Comparison of ENCODE assay signal across 23 mouse cellular contexts in the genomic region with DNA sequence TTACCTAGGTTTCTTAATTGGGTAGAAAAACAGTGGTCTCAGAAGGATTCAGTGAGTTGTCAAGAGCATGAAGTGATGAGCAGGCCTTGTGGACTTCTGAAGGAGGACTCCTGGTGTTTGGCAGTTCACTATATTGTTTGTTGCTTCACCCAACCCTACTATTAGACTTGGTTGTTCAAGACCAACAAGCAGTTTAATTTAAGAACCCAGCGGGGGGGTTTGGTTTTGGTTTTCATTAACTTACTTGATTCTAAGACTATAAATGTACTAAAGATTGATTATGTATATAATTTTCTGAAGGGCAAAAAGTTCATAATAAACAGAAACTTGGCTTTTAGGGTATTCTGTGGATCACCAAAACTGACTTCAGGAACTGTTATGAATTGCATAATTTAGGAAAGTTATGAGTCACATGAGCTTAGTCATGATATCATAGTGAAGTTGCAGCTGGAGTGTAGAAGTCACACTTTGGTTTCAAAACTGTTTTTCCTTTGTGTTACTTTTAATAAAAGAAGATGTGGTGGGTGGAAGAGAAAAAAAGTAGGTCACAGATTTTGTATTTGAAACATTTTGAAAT. TPM values are rescaled to one million over a fixed set of nuclear protein-coding genes. Genes with fewer than 3 reads are reported as not detected.
DNase-seq lines count a peak whose midpoint lies in the region; ATAC-seq and TF ChIP-seq lines count a peak whose summit lies in the region.
"Had no signal": no experiment of that assay in that cellular context is flagged by ENCODE, and none has a peak within 500 bp of the region (broad histone marks: within the 10 kb centered on the region; RNA-seq: fewer than 3 reads in every experiment).

No protein-coding gene starts in this region.

- H3K9ac ChIP-seq in liver, adult 2 months (ENCODE audit: low read depth, low read length) = no peak overlapping the region
- H3K9ac ChIP-seq in liver, postnatal 0 days (replicated peaks) = no peak overlapping the region
- no peak overlapping the region for H3K9ac ChIP-seq in forebrain, postnatal 0 days
- H3K9ac ChIP-seq: embryonic facial prominence, embryonic 15.5 days; forebrain, embryonic 12.5 days; heart, embryonic 13.5 days; liver, embryonic 13.5 days; midbrain, embryonic 13.5 days had no signal

- no peak for TF ChIP-seq POLR2A in liver, adult 2 months (IDR thresholded peaks at IDR 0.05; ENCODE audit: extremely low read depth, insufficient read depth, low read length)
- TF ChIP-seq POLR2A in bone marrow macrophage, adult 2 months (IDR thresholded peaks at IDR 0.05; ENCODE audit: borderline replicate concordance, low read depth, low read length) = no peak

- H3K79me2 ChIP-seq in liver, adult 2 months (ENCODE audit: control insufficient read depth, insufficient read depth, low read length) = peaks cover 14% of the 10 kb centered on the region
- peaks cover 85% of the 10 kb centered on the region for H3K79me2 ChIP-seq in macrophage (ENCODE audit: inconsistent target)

- no peaks in the 10 kb centered on the region for H3K9me3 ChIP-seq in liver, postnatal 0 days (ENCODE audit: low read length)
- no peaks in the 10 kb centered on the region for H3K9me3 ChIP-seq in forebrain, postnatal 0 days (ENCODE audit: low read length)
- H3K9me3 ChIP-seq: embryonic facial prominence, embryonic 15.5 days; forebrain, embryonic 12.5 days; heart, embryonic 13.5 days; liver, embryonic 13.5 days; midbrain, embryonic 13.5 days had no signal

- no peak for TF ChIP-seq EP300 in liver, postnatal 0 days (IDR thresholded peaks at IDR 0.05; ENCODE audit: low read depth)

- peaks cover 3% of the 10 kb centered on the region; the same call in 1 of the 2 replicates for H3K4me1 ChIP-seq in liver, adult 2 months (ENCODE audit: control insufficient read depth, insufficient read depth, low read length)
- peaks cover 15% of the 10 kb centered on the region for H3K4me1 ChIP-seq in liver, postnatal 0 days (ENCODE audit: insufficient read depth)
- H3K4me1 ChIP-seq in bone marrow macrophage, adult 2 months (ENCODE audit: control insufficient read depth, insufficient read depth, low read length) = peaks cover 39% of the 10 kb centered on the region
- H3K4me1 ChIP-seq in forebrain, postnatal 0 days (ENCODE audit: insufficient read depth) = peaks cover 4% of the 10 kb centered on the region; the same call in 1 of the 2 replicates

- no peak for ATAC-seq in liver, postnatal 0 days
- ATAC-seq in forebrain, postnatal 0 days = no peak
- ATAC-seq: CD4-positive, CD25-positive, alpha-beta regulatory T cell, adult 4 months; midbrain, embryonic 13.5 days had no signal

- WGBS in liver, adult 2 months = 86% methylated on average over 1 of the region's 1 CpGs
- 83% methylated on average over 1 of the region's 1 CpGs for WGBS in liver, postnatal 0 days (ENCODE audit: insufficient replicate concordance)
- 70% methylated on average over 1 of the region's 1 CpGs for WGBS in macrophage (ENCODE audit: missing documents)
- 95% methylated on average over 1 of the region's 1 CpGs for WGBS in forebrain, postnatal 0 days

- H3K4me2 ChIP-seq in liver, postnatal 0 days (ENCODE audit: low read depth, low read length) = no peak overlapping the region
- H3K4me2 ChIP-seq in forebrain, postnatal 0 days (ENCODE audit: low read depth) = no peak overlapping the region
- H3K4me2 ChIP-seq: embryonic facial prominence, embryonic 15.5 days; forebrain, embryonic 12.5 days; heart, embryonic 13.5 days; liver, embryonic 13.5 days; midbrain, embryonic 13.5 days had no signal

- H3K27ac ChIP-seq in liver, adult 2 months (replicated peaks; ENCODE audit: insufficient read depth, low read depth, low read length) = no peak overlapping the region; the same call in 1 of the 2 replicates
- H3K27ac ChIP-seq in liver, postnatal 0 days (ENCODE audit: low read depth) = no peak overlapping the region
- H3K27ac ChIP-seq in bone marrow macrophage, adult 2 months (ENCODE audit: insufficient read depth, low read depth, low read length) = peak overlapping the region; percentile 96
- peak overlapping the region; percentile 86 for H3K27ac ChIP-seq in macrophage
- no peak overlapping the region for H3K27ac ChIP-seq in forebrain, postnatal 0 days (ENCODE audit: low read depth, low read length)
- H3K27ac ChIP-seq: embryonic facial prominence, embryonic 15.5 days; forebrain, embryonic 12.5 days; heart, embryonic 13.5 days; kidney, postnatal 0 days; left cerebral cortex, adult 2 months; liver, embryonic 13.5 days; midbrain, embryonic 13.5 days had no signal

- no peaks in the 10 kb centered on the region for H3K27me3 ChIP-seq in liver, adult 2 months (ENCODE audit: control insufficient read depth, insufficient read depth, low read length)
- no peaks in the 10 kb centered on the region for H3K27me3 ChIP-seq in liver, postnatal 0 days (ENCODE audit: insufficient read depth, low read length)
- H3K27me3 ChIP-seq in forebrain, postnatal 0 days (ENCODE audit: insufficient read depth, low read length) = no peaks in the 10 kb centered on the region
- H3K27me3 ChIP-seq: embryonic facial prominence, embryonic 15.5 days; forebrain, embryonic 12.5 days; heart, embryonic 13.5 days; liver, embryonic 13.5 days; midbrain, embryonic 13.5 days had no signal

- H3K36me3 ChIP-seq in liver, adult 2 months (ENCODE audit: control insufficient read depth, insufficient read depth, low read length) = no peaks in the 10 kb centered on the region
- H3K36me3 ChIP-seq in liver, postnatal 0 days (replicated peaks; ENCODE audit: insufficient read depth, low read length) = no peaks in the 10 kb centered on the region
- no peaks in the 10 kb centered on the region for H3K36me3 ChIP-seq in macrophage (ENCODE audit: inconsistent target)
- no peaks in the 10 kb centered on the region for H3K36me3 ChIP-seq in forebrain, postnatal 0 days (ENCODE audit: insufficient read depth)
- H3K36me3 ChIP-seq: embryonic facial prominence, embryonic 15.5 days; forebrain, embryonic 12.5 days; heart, embryonic 13.5 days; liver, embryonic 13.5 days; midbrain, embryonic 13.5 days had no signal

- TF ChIP-seq CTCF in liver, adult 2 months (IDR thresholded peaks at IDR 0.05; ENCODE audit: low read depth, low read length) = no peak
- TF ChIP-seq CTCF in liver, postnatal 0 days (IDR thresholded peaks at IDR 0.05; ENCODE audit: low read depth) = no peak
- no peak for TF ChIP-seq CTCF in bone marrow macrophage, adult 2 months (IDR thresholded peaks at IDR 0.05; ENCODE audit: low read depth, low read length)
- no peak for TF ChIP-seq CTCF in forebrain, postnatal 0 days (IDR thresholded peaks at IDR 0.05; ENCODE audit: low read depth)

- peak; percentile 35 for DNase-seq in liver, adult 2 months (ENCODE audit: extremely low read depth, low read depth, low spot score)
- DNase-seq in liver, postnatal 0 days = no peak
- peak; percentile 72 for DNase-seq in A20 (ENCODE audit: low read depth, low spot score)
- no peak for DNase-seq in forebrain, postnatal 0 days
- no peak for DNase-seq in testis, postnatal 10 days (ENCODE audit: low spot score)
- no peak for DNase-seq in urinary bladder, postnatal 4 days (ENCODE audit: low spot score in 2 of 2)
- DNase-seq: adrenal gland, postnatal 25 days; cerebellum, postnatal 10 days; gastrocnemius, postnatal 36 days; heart, postnatal 4 days; liver, embryonic 13.5 days; lung, postnatal 14 days; retina, postnatal 1 day; right cerebral cortex, postnatal 4 days had no signal

- H3K4me3 ChIP-seq in liver, adult 2 months (ENCODE audit: insufficient read depth, low read depth, low read length) = no peak overlapping the region
- H3K4me3 ChIP-seq in liver, postnatal 0 days (ENCODE audit: low read depth, low read length) = no peak overlapping the region
- H3K4me3 ChIP-seq in bone marrow macrophage, adult 2 months (ENCODE audit: insufficient read depth, low read length) = peak overlapping the region; percentile 36
- H3K4me3 ChIP-seq in macrophage (ENCODE audit: inconsistent target) = no peak overlapping the region
- H3K4me3 ChIP-seq in forebrain, postnatal 0 days (ENCODE audit: low read depth, low read length) = no peak overlapping the region
- H3K4me3 ChIP-seq: embryonic facial prominence, embryonic 15.5 days; forebrain, embryonic 12.5 days; heart, embryonic 13.5 days; left cerebral cortex, adult 2 months; liver, embryonic 13.5 days; midbrain, embryonic 13.5 days had no signal

RNA-seq across cellular contexts. Expression of gene Adam17, which starts 3.3 kb away (rescaled TPM):
- 14.7 and 16.7 TPM in 2 replicates for total RNA-seq in liver, adult 2 months (2014; rRNA removed)
- polyA plus RNA-seq in liver, adult 2 months (2012; rRNA removed) = 9.5 and 10.5 TPM in 2 replicates
- polyA plus RNA-seq in liver, postnatal 0 days (2015; fragmentation: Nextera tagmentation; extraction: Ambion mirVana) = 8.1 and 9.9 TPM in 2 replicates
- 225 and 233 TPM in 2 replicates for polyA plus RNA-seq in bone marrow macrophage, adult 2 months (2012; ENCODE audit: insufficient read depth, insufficient read length, missing spikeins)
- total RNA-seq in macrophage (2018; cell fraction: chromatin; rRNA removed) = 100 to 1,000 TPM; 103 to 555 (median 216) TPM
- 100 to 1,000 TPM in 22 of 26 experiments, 10 to 100 TPM in 4; 86.1 to 147 (median 109) TPM for total RNA-seq in macrophage (2018; cell fraction: cytosol; rRNA removed)
- total RNA-seq in macrophage (2018; cell fraction: nucleus; rRNA removed) = 100 to 1,000 TPM; 144 to 491 (median 256) TPM
- polyA plus RNA-seq in macrophage (2018) = 84.3 to 118 TPM (median 89.4 TPM) in 3 replicates
- total RNA-seq in forebrain, postnatal 0 days (2014; rRNA removed) = 16.8 and 18.2 TPM in 2 replicates
- 8.2 and 11.5 TPM in 2 replicates for polyA plus RNA-seq in forebrain, postnatal 0 days (2015; fragmentation: Nextera tagmentation; extraction: Ambion mirVana)

RNA-seq across cellular contexts. Expression of gene Ywhaq, which starts 47.3 kb away (rescaled TPM):
- total RNA-seq in liver, adult 2 months (2014; rRNA removed) = 78.0 and 81.4 TPM in 2 replicates
- 25.7 and 33.4 TPM in 2 replicates for polyA plus RNA-seq in liver, adult 2 months (2012; rRNA removed)
- 116 and 120 TPM in 2 replicates for polyA plus RNA-seq in liver, postnatal 0 days (2015; fragmentation: Nextera tagmentation; extraction: Ambion mirVana)
- polyA plus RNA-seq in bone marrow macrophage, adult 2 months (2012; ENCODE audit: insufficient read depth, insufficient read length, missing spikeins) = 141 and 146 TPM in 2 replicates
- total RNA-seq in macrophage (2018; cell fraction: chromatin; rRNA removed) = 10 to 100 TPM; 19.9 to 55.3 (median 40.5) TPM
- total RNA-seq in macrophage (2018; cell fraction: cytosol; rRNA removed) = 100 to 1,000 TPM; 102 to 146 (median 118) TPM
- 10 to 100 TPM; 29.8 to 57.2 (median 41.9) TPM for total RNA-seq in macrophage (2018; cell fraction: nucleus; rRNA removed)
- polyA plus RNA-seq in macrophage (2018) = 139 to 167 TPM (median 141 TPM) in 3 replicates
- total RNA-seq in forebrain, postnatal 0 days (2014; rRNA removed) = 738 and 806 TPM in 2 replicates
- 1,123 and 1,188 TPM in 2 replicates for polyA plus RNA-seq in forebrain, postnatal 0 days (2015; fragmentation: Nextera tagmentation; extraction: Ambion mirVana)

RNA-seq across cellular contexts. Expression of gene Iah1, which starts 53.9 kb away (rescaled TPM):
- total RNA-seq in liver, adult 2 months (2014; rRNA removed) = 258 and 346 TPM in 2 replicates
- 330 and 339 TPM in 2 replicates for polyA plus RNA-seq in liver, adult 2 months (2012; rRNA removed)
- 64.7 and 65.3 TPM in 2 replicates for polyA plus RNA-seq in liver, postnatal 0 days (2015; fragmentation: Nextera tagmentation; extraction: Ambion mirVana)
- polyA plus RNA-seq in bone marrow macrophage, adult 2 months (2012; ENCODE audit: insufficient read depth, insufficient read length, missing spikeins) = 44.9 and 49.5 TPM in 2 replicates
- total RNA-seq in macrophage (2018; cell fraction: chromatin; rRNA removed) = 10 to 100 TPM in 23 of 26 experiments, 1 to 10 TPM in 3; 6.0 to 24.6 (median 15.6) TPM
- 10 to 100 TPM; 32.6 to 44.2 (median 39.0) TPM for total RNA-seq in macrophage (2018; cell fraction: cytosol; rRNA removed)
- total RNA-seq in macrophage (2018; cell fraction: nucleus; rRNA removed) = 10 to 100 TPM in 25 of 26 experiments, 1 to 10 TPM in 1; 9.8 to 39.1 (median 19.7) TPM
- polyA plus RNA-seq in macrophage (2018) = 30.1 to 45.1 TPM (median 38.8 TPM) in 3 replicates
- total RNA-seq in forebrain, postnatal 0 days (2014; rRNA removed) = 28.4 and 31.2 TPM in 2 replicates
- polyA plus RNA-seq in forebrain, postnatal 0 days (2015; fragmentation: Nextera tagmentation; extraction: Ambion mirVana) = 27.9 and 32.5 TPM in 2 replicates

Comparison
In these comparisons a context has a peak if more than half of its experiments do, and no peak if none do; other contexts are left out.
1. DNase-seq: peak in liver, adult 2 months (single experiment) and A20 (single experiment); none in liver, postnatal 0 days (single experiment), forebrain, postnatal 0 days (single experiment), testis, postnatal 10 days (single experiment) and urinary bladder, postnatal 4 days (0 of 2).
2. H3K27ac ChIP-seq: peak in bone marrow macrophage, adult 2 months (single experiment) and macrophage (single experiment); none in liver, adult 2 months (single experiment), liver, postnatal 0 days (single experiment) and forebrain, postnatal 0 days (single experiment).